Mouse (Mus musculus): Measurements from ENCODE around the gene Bag1.

Gene Bag1

DNA sequence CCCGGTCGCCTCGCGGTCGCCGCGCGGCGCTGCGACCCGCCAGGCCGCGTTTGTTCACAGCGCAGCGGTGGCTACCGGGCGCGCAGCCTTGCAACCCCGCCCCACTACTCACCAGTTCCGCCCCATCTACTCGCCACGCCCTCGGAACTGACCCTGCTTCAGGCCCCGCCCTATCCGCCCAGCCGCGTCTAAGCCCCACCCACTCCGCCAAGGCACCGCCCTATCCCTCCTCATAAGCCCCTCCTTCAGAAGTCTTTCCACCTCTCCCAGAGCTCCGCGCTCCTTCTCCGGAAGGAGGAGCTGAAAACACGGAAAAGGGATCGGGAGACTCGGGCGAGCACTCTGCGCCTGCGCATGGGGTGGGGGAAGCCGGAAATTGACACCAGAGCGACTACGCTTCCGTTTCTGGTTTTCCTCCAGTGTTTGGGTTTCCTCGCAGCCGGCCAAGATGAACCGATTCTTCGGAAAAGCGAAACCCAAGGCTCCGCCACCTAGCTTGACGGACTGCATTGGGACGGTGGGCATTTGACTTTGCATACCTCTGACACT is at the start of gene Bag1, which contains the start of gene Chmp5:
Gene Bag1 (minus strand): TSS at position 135 of the 549 bp plus-strand sequence.
Gene Chmp5 (plus strand): TSS at position 248 of the 549 bp plus-strand sequence.
- peak; percentile 98 for DNase-seq (ENCODE audit: low spot score in 2 of 2)

DNA sequence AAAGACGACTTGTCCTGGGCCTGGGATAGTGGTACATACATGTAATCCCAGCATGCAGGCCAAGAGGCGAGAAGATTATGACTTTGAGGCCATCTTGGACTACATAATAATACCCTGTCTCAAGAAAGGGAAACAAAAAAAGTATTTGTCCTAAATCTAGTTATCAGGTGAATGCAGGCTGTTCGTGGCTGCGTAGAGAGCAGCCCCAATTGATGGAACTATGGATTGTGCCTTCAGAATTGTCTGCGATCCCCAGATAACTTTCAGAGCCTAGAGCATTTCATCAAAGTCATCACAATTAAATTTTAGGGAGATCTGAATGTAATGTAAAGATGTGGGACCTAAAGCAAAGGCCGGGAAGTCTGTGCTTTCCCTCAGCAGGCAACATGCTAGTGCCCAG is 48.2 kb upstream of the Bag1 start:
- no peak for DNase-seq (ENCODE audit: low spot score in 2 of 2)

DNA sequence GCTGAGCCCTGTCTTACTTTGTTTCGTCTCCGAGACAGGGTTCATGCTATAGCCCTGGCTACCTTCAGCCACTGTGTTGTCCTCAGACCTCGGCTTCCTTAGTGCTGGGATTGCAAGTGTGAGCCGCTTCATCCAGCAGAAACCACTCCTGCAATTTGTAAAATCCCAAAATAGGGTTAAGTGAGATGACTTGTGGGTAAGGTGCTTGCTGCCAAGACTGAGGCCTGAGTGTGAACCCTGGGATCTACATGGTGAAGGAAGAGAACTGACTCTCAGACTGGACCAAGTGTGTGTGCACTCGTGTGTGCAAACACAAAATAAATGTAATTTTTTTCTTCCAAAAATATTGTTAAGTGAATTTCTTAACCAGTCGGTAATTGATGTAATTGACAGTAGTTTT is 41.5 kb upstream of the Bag1 start:
- DNase-seq (ENCODE audit: low spot score in 2 of 2), result no peak

DNA sequence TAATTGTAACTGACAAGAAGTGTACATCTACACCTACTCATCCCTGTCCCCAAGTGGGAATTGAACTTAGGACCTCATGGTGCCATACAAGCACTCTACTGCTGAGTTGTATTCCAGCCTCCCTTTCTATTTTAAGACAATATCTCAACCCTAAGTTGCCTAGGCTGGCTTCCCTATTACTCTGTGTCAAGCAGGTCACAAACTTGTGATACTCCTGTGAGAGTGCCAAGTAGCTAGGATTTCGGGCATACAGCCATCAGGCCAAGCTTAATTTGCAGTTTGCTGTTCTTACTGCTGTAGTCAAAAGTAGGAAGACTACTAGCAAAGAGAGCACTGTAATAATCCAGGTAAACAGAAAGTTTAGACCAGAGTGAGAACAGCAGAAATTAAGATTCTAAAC is 35.6 kb upstream of the Bag1 start:
- no peak for DNase-seq (ENCODE audit: low spot score in 2 of 2)

DNA sequence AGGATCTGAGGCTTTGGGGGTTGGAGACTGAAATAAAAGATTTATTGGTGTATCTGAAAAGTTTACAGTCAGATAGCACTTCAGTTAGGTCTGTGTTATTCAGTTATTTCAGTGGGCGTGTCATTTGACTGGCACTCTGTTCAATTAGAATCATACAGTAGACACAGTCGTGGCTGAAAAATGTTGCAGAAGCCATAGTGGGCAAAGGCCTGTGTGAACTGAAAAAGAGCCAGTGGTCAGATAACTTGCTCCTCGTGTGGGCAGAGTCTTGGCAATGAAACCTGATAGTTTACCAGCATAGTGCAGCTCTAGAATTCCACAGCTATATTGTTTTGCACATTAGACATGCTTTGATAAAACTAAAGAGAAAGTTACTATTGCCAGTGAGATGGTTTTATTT is 34.4 kb upstream of the Bag1 start:
- no peak for DNase-seq (ENCODE audit: low spot score in 2 of 2)

DNA sequence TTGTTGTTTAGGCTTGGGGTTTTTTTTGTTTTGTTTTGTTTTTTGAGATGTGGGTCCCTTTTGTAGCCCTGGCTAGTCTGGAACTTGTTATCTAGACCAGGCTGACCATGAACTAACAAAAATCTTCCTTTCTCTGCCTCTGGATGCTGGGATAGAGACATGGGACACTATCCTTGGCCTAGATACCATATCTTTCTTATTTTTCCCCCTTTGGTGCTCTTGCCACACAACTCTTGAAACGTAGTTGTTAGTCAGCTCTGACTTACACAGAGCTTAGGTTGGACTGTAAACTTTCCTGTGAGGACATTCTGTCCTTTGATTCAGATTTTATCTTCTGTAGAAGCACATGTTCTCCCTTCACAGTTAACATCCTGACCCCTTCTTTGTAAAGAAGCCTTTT is 31.3 kb upstream of the Bag1 start:
- DNase-seq (ENCODE audit: low spot score in 2 of 2), result no peak

DNA sequence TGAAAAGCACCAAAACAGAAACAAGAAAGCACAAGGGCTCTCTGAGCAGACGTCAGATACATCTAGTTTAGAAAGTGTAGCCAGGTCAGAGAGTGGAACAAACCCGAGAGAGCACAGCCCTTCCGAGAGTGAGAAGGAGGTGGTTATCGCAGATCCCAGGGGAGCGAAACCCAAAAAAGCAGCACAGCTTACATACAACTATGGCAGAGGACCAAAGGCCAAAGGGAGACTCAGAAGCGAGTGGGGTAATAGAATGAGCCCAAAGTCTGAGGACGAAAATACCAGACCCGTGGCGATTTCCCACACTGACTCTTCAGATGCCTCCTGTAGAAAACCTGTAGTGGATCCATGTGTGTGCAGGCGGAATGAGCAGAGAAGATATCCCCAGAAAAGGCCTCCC is 28.6 kb upstream of the Bag1 start:
- DNase-seq (ENCODE audit: low spot score in 2 of 2), result no peak

DNA sequence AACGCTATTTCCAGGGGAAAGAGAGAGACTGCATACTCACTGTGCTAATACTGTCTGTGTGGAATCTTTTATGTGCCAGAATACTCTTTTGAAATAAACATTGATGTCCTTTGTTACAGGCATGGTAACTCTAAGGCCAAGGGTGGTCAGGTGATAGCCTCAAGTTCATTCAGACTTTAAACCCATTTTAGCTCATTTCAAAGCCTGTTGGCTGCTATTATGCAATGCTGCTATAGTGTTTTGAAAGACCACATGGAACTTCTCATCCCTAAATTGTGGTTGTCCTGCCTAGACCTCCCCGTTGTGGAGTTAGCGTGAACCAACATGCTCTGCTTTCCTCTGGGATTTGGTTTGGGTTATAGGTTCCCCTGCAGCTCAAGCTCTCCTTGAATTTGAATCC is 27.6 kb upstream of the Bag1 start:
- DNase-seq (ENCODE audit: low spot score in 2 of 2), result no peak

DNA sequence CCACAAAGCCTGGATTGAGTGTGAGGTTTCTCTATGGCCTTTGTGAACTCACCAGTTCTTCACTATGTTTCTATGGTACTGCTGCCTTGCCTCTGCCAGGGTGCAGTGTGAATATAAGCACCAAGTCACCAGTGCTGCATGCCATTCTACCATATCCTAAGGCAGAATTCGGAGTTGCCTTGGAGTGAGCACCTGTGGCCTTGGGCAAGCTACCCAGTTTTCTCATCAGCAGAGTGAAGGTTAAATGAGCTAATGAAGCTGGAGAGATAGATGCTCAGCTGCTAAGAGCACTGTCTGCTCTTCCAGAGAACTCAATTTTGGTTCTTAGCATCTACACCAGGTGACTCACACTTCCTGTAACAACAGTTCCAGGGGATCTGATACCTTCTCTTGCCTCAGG is 25.9 kb upstream of the Bag1 start:
- DNase-seq (ENCODE audit: low spot score in 2 of 2), result no peak

DNA sequence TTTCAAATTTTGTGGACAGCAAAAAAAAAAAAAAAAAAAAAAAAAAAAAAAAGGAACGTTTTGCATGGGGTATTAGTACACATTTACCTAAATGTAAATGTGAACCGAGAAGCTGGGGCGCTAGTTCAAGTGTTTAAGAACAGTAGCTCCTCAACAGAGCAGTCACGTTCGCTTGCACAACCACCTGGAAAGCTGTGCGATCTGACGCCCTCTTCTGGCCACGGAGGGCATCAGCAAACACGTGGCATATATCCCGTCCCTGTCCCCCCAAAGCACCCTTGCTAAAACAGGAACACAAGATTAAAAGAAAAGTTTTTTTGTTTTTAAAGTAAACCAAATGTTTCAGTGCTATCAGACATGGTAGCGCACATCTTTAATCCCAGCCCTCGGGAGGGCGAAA is 23.6 kb upstream of the Bag1 start:
- DNase-seq (ENCODE audit: low spot score in 2 of 2), result peak; percentile 18 to 61

DNA sequence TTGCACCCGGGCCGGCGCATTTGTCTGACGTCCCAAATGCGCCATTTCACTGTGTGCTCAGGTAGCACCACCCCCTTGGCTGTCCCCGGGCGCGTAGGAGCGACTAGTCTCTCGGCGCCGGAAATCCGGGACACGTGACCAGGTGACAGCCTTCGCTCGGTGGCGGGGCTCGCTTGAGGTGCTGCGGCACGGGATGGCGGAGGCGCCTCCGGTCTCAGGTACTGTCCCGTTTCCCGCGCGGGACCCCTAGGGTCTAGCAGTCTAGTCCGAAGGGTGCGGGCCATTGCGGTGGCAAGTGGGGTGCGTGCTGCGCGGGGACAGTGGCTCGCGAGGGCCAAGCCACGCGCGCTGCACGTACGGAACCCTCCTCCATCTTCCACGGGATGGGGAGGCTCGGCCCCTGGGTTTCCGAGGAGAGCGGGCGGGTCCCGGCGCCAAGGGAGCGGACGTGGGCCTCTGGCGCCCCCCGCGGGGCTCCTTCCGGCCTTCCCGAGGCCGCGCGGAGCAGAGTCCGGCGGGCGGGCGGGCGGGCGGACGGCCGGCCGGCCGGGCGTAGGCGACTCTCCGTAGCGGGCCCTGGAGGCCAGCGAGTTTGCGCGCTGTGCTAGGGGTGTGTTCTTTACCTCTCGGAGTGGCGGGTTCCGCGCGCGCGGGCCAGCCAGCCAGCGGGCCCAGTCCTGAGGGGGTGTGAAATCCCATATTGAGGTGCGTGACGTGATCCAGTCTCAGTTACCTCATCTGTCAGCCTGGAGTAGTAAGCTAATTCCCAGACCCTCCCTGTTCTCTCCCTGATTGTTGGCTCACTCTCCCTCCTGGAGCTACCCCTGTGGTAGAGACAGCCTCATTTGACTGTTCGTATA is 23.0 kb upstream of the Bag1 start, which contains the start of gene Nfx1:
Gene Nfx1 (plus strand): TSS at position 65 of the 860 bp plus-strand sequence.
- DNase-seq (ENCODE audit: low spot score in 2 of 2), result peak; percentile 92 to 95

DNA sequence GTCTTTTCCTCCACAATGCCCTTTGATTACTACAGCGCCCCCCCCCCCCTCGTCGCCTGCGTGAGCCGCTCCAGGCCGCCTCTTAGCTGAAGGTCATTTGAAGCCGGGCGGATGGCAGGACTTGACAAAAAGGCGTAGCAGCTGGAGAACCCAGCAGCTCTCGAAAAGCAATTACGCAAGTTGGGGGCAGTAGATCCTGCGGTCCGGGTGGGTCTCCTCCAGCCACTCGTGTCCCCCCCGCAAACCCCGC is 22.4 kb upstream of the Bag1 start:
- DNase-seq (ENCODE audit: low spot score in 2 of 2), result no peak

DNA sequence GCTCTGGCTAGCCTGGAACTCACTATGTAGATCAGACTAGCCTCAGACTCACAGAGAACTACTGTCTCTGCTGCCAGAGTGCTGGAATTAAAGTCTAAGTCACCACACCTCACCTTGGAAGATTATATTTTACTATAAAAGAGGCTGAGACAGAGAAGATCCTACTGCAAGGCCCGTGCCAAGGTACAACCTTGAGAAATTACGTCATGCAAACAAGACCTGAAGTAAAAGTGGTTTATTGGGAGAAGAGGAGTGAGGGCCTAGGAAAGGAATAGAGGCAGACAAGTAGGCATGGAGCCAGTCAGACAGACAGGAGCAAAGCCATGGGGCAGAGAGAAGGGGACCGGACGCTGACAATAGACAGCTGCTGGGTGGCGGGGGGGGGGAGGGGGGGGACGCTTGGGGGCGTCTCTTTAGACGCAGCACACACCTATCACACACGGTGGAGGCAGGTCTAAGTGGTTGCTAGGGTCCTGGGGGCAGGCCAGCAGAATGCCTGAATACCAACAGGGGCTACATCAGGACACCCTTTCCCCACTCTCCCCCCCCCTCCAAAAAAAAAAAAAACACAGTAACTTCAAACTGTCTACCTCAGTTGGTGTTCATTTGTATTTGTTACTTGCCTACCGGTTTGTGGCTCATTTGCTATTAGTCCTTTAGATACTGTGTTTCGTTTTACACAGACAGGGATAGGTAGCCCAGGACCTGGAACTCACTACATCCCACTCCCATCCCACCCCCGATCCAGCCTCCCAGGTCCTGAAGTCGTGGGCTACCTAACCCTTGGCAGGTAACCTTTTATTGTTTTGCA is 21.9 kb upstream of the Bag1 start:
- DNase-seq (ENCODE audit: low spot score in 2 of 2), result no peak

DNA sequence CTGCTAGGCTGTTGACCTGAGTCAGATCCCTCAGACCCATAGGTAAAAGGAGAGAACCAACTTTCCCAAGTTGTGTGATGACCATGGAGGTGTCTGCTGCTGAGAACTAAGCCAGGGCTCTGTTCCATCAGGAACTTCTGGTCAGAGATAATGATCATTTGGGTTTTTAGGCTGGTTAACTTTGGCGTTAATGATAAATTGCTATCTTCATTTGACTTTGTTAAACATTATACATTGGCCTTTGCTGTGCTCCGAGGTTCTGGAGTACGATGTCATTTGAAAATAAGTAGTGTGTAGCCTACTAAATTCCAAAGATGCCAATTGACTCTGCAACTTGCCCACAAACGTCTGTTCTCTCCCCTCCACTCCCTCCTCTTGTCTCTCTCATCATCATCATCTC is 21.1 kb upstream of the Bag1 start:
- DNase-seq (ENCODE audit: low spot score in 2 of 2), result no peak

DNA sequence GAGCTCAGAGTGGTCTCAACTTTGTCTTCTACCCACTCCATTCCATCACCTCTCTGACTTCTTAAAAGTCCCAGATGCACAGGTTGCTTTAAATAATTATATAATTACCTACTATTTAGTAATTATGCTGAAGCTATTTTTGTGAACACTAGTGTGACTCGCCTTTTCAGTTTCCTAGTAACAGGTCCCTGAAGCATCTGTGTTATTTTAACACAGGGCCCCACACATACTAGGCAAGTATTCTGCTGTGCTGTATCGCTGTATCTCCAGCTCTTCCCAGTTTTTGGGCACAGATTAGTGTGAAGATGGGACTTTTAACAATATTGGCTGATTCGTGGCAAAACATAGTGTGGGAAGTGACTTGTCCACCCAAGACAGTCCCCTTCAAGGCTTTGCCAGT is 15.4 kb upstream of the Bag1 start:
- no peak for DNase-seq (ENCODE audit: low spot score in 2 of 2)

DNA sequence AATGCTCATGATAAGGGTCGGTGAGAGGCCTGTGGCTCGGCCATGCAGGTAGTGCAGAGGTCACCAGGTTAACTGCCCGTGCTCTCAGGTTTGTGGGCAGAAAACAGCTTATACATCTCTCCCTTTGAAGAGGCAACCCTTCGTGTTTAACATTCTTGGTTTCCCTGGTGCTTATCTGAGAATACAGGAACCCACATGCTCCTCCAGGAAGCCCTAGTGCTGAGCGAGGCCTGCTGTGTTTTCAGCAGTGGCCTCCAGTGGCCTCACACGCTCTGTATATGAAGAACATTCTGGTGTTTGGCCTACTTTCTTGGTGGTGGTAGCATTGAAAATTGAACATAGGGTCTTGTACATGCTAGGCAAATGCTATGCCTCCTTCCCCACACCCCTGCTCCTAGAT is 7.8 kb upstream of the Bag1 start:
- no peak for DNase-seq (ENCODE audit: low spot score in 2 of 2)

DNA sequence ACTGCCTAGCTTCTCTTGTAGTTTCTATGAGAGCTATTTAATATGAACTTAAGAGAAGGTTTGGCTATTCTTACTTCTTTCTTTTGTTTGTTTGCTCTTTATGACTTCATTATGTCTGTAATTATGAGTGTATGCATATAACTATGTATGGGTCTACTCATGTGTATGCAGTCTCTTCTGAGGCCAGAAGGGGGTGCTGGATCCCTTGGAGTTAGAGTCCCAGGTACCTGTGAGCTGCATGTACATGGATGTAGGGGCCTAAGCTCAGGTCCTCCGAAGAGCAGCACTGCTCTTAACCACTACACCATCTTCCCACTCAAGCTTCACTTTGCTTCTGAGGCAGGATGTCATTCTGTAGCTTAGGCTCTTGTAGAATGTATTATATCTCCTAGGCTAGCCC is 5.4 kb upstream of the Bag1 start:
- peak in 1 of 2 experiments; percentile 16 for DNase-seq (ENCODE audit: low spot score in 2 of 2)

DNA sequence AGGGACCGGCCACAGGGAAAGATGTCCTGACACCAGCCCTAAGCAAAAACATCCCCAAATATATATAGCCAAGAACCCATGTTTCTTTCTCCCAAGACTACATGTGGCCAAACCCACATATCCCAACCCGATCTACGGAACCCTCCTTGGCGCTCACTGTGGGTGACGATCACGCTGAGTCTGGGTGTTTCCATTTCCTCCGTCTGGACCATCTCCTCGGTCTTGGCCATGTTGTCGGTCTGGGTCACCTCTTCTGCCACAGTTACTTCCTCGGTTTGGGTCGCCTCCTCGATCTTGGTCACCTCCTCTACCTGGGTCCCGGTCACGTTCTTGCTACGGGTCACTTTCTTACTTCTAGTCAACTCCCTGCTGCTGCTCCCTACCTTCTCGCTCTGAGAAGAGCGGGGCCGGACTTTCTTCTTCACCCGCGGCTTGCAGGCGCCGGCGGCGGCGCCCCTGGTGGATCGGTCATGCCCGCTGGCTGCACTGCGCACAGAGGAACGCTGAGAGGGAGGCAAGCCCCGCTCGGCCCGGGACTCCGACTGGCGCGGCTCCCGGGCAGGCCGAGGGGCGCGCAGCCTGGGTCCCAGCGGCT is 432 bp downstream of the Bag1 start:
- DNase-seq (ENCODE audit: low spot score in 2 of 2), result no peak

DNA sequence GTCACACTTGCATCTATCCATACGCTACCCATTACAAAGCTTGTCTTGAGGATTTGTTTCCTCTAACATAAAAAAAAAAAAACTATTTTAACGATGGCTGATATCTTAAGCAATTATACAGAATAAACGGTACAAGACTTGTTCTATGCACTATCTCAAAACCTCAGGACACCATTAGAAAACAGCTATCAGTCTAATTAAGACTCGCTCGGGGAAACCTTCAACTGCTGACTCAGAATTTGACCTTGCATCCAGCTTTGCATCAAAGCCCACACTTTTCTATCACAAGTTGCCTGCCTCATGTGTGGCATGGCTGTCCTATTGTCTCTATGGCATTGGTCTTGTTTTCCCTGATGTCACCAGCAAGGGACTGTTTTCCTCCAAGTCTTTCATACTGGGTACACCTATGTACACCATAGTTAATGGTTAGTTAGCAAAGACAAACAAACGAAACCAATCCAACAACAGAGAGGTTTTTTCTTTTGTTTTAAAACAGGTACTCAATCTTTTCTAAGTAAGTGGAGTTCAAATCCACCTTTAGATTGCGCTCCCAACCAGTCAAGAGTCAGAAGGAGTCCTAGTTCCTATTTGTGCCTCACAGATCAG is 1.5 kb downstream of the Bag1 start:
- DNase-seq (ENCODE audit: low spot score in 2 of 2), result no peak

DNA sequence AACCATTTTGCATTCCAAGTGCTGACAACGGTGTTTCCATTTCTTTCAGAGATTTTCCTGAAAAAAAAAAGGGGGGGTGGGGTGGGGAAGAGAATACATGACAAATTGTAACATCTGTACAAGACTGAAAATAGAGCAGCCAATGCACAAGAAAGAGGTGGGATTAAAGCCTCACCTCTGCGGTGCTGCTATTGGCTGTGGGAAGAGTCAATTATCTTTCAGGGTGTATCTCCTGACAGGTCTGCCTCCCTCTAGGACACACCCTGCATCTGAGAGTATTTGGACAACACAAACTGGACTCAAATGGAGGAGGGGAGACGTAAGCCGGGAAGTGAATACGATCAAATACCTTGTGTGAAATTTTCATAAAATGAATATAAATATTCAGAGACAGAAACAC is 4.4 kb downstream of the Bag1 start:
- no peak for DNase-seq (ENCODE audit: low spot score in 2 of 2)

DNA sequence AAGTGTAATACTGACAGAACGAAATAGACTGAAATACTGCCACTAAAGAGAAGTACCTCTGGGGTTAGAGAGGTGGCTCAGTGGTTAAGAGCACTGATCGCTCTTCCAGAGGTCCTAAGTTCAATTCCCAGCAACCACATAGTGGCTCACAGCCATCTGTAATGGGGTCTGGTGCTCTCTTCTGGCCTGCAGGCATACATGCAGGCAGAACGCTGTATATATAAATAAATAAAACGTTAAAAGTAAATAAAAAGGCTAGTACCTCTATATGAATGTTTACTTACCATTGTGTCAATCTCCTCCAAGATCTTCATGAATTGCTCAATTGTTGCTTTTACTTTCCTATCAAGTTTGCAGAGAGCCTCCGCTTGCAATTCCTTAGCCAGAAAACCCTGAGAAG is 9.3 kb downstream of the Bag1 start:
- no peak for DNase-seq (ENCODE audit: low spot score in 2 of 2)

DNA sequence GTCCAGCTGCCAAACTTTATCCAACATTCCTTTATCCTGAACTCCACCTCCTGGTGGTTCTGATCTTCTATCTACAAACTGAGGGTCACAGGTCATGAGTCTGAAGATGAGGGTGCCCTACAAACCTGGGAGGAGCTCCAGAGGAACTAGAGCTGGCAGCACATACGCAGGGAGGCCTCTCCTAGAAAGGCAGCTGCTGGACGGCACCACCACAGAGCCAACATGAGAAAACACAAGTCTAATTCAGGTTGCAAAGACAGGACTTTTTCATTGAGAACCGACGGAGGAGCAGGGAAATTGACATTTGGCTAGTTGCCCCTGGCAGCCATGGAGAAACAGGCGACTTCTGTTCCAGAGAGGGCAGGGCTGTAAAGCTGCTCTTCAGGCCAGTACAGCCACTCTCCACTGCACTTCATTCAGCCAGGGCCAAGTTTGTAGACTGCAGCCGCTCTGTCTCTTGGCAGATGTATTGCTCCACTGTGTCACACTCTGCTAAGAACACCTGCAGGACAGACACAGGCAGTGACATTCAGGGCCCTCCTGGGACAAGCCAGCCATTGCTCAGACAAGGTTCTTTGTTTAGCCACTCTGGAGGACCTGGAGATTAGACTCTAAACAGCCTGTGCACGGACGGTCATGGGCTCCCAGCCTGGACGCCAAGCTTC is 11.8 kb downstream of the Bag1 start:
- no peak for DNase-seq (ENCODE audit: low spot score in 2 of 2)
